Comparison of ENCODE assay signal across 27 mouse cellular contexts in the genomic region with DNA sequence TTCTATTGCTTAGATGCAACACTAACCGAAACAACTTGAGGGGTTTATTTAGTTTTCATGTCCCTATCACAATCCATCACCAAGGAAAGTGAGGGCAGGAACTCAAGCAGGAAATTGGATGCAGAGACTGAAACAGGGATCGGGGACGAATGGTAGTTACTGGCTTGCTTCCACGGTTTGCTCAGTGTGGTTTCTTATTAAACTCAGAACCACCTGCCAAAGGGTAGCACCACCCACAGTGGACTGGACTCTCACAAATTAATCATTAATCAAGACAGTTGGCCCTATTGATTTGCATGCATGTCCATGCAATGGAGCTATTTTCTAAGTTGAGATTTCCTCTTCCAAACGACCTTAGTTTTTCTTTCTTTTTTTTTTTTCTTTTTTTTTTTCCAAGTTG.
DNase-seq lines count a peak whose midpoint lies in the region; ATAC-seq and TF ChIP-seq lines count a peak whose summit lies in the region.
"Had no signal": no experiment of that assay in that cellular context is flagged by ENCODE, and none has a peak within 500 bp of the region (broad histone marks: within the 10 kb centered on the region; RNA-seq: fewer than 3 reads in every experiment).

No protein-coding gene starts in this region.

- H3K9me3 ChIP-seq in liver, embryonic 11.5 days (ENCODE audit: control insufficient read depth, low read length) = no peaks in the 10 kb centered on the region
- no peaks in the 10 kb centered on the region for H3K9me3 ChIP-seq in forebrain, embryonic 13.5 days (replicated peaks)
- H3K9me3 ChIP-seq: heart, embryonic 10.5 days; hindbrain, embryonic 12.5 days; intestine, embryonic 15.5 days; limb, embryonic 12.5 days; neural tube, embryonic 13.5 days had no signal

- H3K27ac ChIP-seq in liver, adult 2 months (replicated peaks; ENCODE audit: insufficient read depth, low read depth, low read length) = peak overlapping the region; percentile 75
- H3K27ac ChIP-seq in liver, embryonic 11.5 days (ENCODE audit: low read depth, low read length) = no peak overlapping the region
- H3K27ac ChIP-seq in forebrain, embryonic 13.5 days = no peak overlapping the region
- H3K27ac ChIP-seq: heart, embryonic 10.5 days; hindbrain, embryonic 12.5 days; hindbrain, postnatal 0 days; intestine, embryonic 15.5 days; layer of hippocampus, adult 2 months; left cerebral cortex, adult 2 months; limb, embryonic 12.5 days; liver, embryonic 13.5 days; neural tube, embryonic 13.5 days had no signal

- TF ChIP-seq POLR2A in liver, adult 2 months (IDR thresholded peaks at IDR 0.05; ENCODE audit: extremely low read depth, insufficient read depth, low read length) = no peak

- H3K4me3 ChIP-seq in liver, adult 2 months (ENCODE audit: insufficient read depth, low read depth, low read length) = no peak overlapping the region
- H3K4me3 ChIP-seq in liver, embryonic 11.5 days (ENCODE audit: low read depth, low read length) = no peak overlapping the region
- H3K4me3 ChIP-seq in forebrain, embryonic 13.5 days = no peak overlapping the region
- H3K4me3 ChIP-seq: heart, embryonic 10.5 days; hindbrain, embryonic 12.5 days; intestine, embryonic 15.5 days; layer of hippocampus, adult 2 months; left cerebral cortex, adult 2 months; limb, embryonic 12.5 days; liver, embryonic 13.5 days; neural tube, embryonic 13.5 days had no signal

- no peaks in the 10 kb centered on the region for H3K79me2 ChIP-seq in liver, adult 2 months (ENCODE audit: control insufficient read depth, insufficient read depth, low read length)

- DNase-seq in liver, adult 2 months (ENCODE audit: extremely low read depth, low read depth, low spot score) = peak; percentile 98
- DNase-seq in liver, embryonic 11.5 days (ENCODE audit: low spot score) = no peak
- DNase-seq in kidney, adult 9 months = peak; percentile 90
- peak; percentile 25 for DNase-seq in kidney, postnatal 10 days
- no peak for DNase-seq in urinary bladder, postnatal 36 days (ENCODE audit: low spot score in 2 of 2)
- DNase-seq: adrenal gland, postnatal 25 days; B cell, adult 2 months; cerebellum, adult 18-20 months; cerebellum, postnatal 25 days; gastrocnemius, postnatal 14 days; heart, postnatal 36 days; liver, embryonic 13.5 days; lung, adult 2 months; lung, postnatal 10 days; thymus, adult 2 months; thymus, postnatal 36 days had no signal

- H3K4me1 ChIP-seq in liver, adult 2 months (ENCODE audit: control insufficient read depth, insufficient read depth, low read length) = peaks cover 2% of the 10 kb centered on the region
- H3K4me1 ChIP-seq in liver, embryonic 11.5 days (replicated peaks; ENCODE audit: control insufficient read depth, insufficient read depth, low read length) = no peaks in the 10 kb centered on the region
- no peaks in the 10 kb centered on the region for H3K4me1 ChIP-seq in forebrain, embryonic 13.5 days
- H3K4me1 ChIP-seq: heart, embryonic 10.5 days; hindbrain, embryonic 12.5 days; intestine, embryonic 15.5 days; limb, embryonic 12.5 days; liver, embryonic 13.5 days had no signal

- ATAC-seq in liver, embryonic 11.5 days (replicated peaks; ENCODE audit: low FRiP score) = no peak
- ATAC-seq in forebrain, embryonic 13.5 days = no peak
- ATAC-seq: forebrain, embryonic 14.5 days; hindbrain, postnatal 0 days; intestine, embryonic 15.5 days had no signal

- H3K9ac ChIP-seq in liver, adult 2 months (ENCODE audit: low read depth, low read length) = no peak overlapping the region
- no peak overlapping the region for H3K9ac ChIP-seq in liver, embryonic 11.5 days (ENCODE audit: low read depth, low read length)
- no peak overlapping the region for H3K9ac ChIP-seq in forebrain, embryonic 13.5 days
- H3K9ac ChIP-seq: hindbrain, embryonic 12.5 days; intestine, embryonic 15.5 days; limb, embryonic 12.5 days; liver, embryonic 13.5 days; neural tube, embryonic 13.5 days had no signal

- 17% methylated on average over 5 of the region's 5 CpGs for WGBS in liver, adult 2 months
- 75% methylated on average over 5 of the region's 5 CpGs for WGBS in liver, embryonic 11.5 days
- 72% methylated on average over 5 of the region's 5 CpGs for WGBS in forebrain, embryonic 13.5 days

- no peaks in the 10 kb centered on the region for H3K36me3 ChIP-seq in liver, adult 2 months (ENCODE audit: control insufficient read depth, insufficient read depth, low read length)
- no peaks in the 10 kb centered on the region for H3K36me3 ChIP-seq in liver, embryonic 11.5 days (ENCODE audit: control insufficient read depth, insufficient read depth, low read length)
- H3K36me3 ChIP-seq in forebrain, embryonic 13.5 days (ENCODE audit: poor library complexity, severe bottlenecking) = no peaks in the 10 kb centered on the region
- H3K36me3 ChIP-seq: heart, embryonic 10.5 days; hindbrain, embryonic 12.5 days; intestine, embryonic 15.5 days; limb, embryonic 12.5 days; liver, embryonic 13.5 days; neural tube, embryonic 13.5 days had no signal

- H3K27me3 ChIP-seq in liver, adult 2 months (ENCODE audit: control insufficient read depth, insufficient read depth, low read length) = no peaks in the 10 kb centered on the region
- H3K27me3 ChIP-seq in liver, embryonic 11.5 days (replicated peaks; ENCODE audit: control insufficient read depth, insufficient read depth, low read length) = no peaks in the 10 kb centered on the region
- no peaks in the 10 kb centered on the region for H3K27me3 ChIP-seq in forebrain, embryonic 13.5 days
- H3K27me3 ChIP-seq: hindbrain, embryonic 12.5 days; intestine, embryonic 15.5 days; limb, embryonic 12.5 days; liver, embryonic 13.5 days; neural tube, embryonic 13.5 days had no signal

- no peak overlapping the region for H3K4me2 ChIP-seq in liver, embryonic 11.5 days
- no peak overlapping the region for H3K4me2 ChIP-seq in forebrain, embryonic 13.5 days
- H3K4me2 ChIP-seq: hindbrain, embryonic 12.5 days; intestine, embryonic 15.5 days; limb, embryonic 12.5 days; liver, embryonic 13.5 days; midbrain, embryonic 11.5 days; neural tube, embryonic 13.5 days had no signal

- TF ChIP-seq CTCF in liver, adult 2 months (IDR thresholded peaks at IDR 0.05; ENCODE audit: low read depth, low read length) = no peak

Comparison
In these comparisons a context has a peak if more than half of its experiments do, and no peak if none do; other contexts are left out.
1. DNase-seq: peak in liver, adult 2 months (single experiment), kidney, adult 9 months (single experiment) and kidney, postnatal 10 days (single experiment); none in liver, embryonic 11.5 days (single experiment) and urinary bladder, postnatal 36 days (0 of 2).